Mouse (Mus musculus) adrenal gland, adult 2 months (tissue): ENCODE data around the gene Sept3. TPM values are rescaled to one million over a fixed set of nuclear protein-coding genes. Genes with fewer than 3 reads are reported as not detected.

Source experiments
- DNase-seq: peaks from one replicate; pipeline ENCODE4 v3.0.0; 2021
- polyA plus RNA-seq: library from polyadenylated mRNA; depleted of rRNA; stranded (reverse); fragments of >200 nt; gene quantifications from 2 replicates; pipeline ENCODE4 v1.2.3, GENCODE M21; 2012; rRNA removed
- total RNA-seq, 2 experiments: library from RNA; stranded (reverse); gene quantifications; 2 replicates each; pipeline ENCODE4 v1.2.3; 2021

Sept3 gene
- total and polyA plus RNA-seq, 3 experiments, result 2.9 to 4.7 (median 2.9) TPM

DNA sequence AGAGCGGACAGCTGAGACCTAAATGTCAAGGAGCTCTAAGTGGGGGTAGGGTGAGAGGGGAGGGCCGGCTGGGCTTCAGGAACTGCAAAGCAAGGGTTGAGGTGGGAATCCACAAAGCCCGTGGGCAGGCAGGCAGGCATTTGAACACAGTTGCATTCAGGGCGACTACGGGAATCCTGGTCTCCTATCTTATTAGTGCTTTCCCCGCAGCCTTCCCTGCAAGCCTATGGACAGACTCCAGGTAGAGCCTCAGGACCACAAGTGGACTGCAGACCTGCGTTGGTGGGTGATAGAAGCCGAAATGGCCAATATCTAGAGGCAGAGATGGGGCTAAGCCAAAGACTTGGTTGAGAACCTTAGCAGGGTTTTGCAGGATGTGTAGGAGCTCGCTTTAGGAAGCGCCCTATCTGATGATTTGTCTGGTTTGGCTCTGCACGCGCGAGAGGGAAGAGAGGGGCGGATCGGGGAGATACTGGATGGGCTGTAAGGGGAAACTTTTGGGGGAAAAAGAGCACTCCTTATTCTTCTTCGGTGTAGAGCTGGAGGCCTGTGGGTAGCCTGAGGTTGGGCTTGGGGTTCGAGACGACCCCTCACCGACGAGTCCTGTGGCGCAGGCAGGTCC lies 65.8 kb downstream of the Sept3 start:
- DNase-seq, result no peak

- DNase-seq, result peak; percentile 61
Observed at GRCm38 (mm10) chr15:82341036-82341501, 66.4 kb downstream of the Sept3 start.

DNA sequence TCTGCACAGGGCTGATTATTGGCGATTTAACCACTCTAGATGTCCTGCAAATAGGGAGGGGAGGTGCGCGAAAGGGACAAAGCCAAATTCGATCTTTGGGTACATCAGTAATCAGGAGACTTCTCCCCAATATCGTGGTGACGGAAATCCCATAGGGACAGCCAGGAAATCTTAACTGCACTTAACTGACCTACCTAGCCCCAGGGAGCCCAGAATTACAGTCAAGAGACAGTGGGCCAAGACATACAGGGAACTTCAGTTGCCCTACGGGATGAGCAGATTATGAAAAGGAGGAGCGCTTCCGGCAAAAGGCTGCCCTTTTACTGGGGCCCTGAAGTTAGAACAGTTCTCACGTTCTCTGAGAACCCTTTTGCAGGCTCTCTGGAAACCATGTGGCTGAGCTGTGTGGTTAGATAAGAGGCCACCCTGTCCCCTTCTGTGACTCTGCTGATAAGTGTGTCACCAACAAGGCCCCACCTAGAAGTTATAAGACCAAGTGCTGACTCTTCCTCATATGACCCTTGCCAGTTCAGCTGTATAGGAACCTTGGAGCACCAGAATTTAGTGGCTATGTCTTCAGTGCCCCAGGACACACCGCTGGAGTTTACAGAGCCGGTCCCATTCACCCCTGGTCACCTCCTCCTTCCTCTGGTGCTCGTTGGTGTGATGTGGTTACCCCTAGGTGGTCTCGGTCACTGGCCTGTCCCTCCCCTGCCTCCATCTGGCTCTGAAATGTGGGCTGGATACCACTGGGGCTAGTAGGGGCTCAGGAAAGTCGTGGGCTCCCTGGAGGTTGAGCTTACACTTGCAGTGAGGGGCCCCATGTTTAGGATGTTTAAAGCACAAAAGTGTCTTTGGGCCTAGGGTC lies 67.2 kb downstream of the Sept3 start:
- DNase-seq, result no peak

DNA sequence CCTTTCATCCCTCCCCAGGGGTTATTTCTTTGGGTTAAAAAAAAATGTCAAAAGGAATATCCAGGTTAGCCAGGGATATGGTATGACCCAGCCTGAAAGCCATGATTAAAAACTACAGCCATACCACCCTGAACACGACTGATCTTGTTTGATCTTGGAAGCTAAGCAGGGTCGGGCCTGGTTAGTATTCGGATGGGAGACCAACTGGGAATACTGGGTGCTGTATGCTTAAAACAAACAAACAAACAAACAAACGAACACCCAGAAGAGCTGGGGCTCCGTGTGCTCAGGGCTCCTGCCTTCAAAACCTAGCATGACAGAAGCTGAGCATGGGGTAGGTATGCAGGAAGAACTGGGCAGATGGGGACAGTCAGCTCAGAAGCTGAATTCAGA lies 67.8 kb downstream of the Sept3 start:
- no peak for DNase-seq

DNA sequence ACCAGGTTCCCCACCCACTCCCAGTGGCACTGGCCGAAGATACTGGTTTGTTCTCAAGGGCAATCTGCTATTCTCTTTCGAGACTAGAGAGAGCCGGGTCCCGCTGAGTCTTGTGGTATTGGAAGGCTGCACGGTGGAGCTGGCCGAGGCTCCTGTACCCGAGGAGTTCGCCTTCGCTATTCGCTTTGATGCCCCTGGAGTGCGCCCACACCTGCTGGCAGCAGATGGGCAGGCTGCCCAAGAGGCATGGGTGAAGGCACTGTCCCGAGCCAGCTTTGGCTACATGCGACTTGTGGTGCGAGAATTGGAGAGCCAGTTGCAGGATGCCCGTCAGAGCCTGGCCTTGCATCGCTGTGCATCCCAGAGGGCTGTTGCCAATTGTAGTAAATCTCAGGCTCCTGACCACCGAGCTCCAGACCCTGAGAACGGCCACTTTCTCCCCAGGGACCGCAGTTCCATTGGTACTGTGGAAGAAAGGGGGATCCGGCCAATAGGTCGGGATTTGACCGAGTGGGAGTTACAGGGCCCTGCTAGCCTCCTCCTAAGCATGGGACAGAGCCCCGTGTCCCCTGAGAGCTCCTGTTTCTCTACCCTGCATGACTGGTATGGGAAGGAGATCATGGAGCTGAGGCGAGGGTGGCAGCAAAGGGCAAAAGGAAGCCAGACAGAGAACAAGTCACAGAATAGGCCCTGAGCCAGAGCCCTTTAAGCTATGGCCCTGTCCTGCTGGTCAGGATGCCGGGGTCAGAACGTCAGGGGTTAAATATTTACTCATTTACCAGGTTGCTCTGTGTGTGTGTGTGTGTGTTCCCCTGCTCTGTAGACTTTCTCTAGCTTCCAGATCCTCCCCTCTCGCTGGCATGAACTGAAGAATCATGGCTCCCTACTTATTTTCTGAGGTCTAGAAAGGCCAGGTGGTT lies 68.9 kb downstream of the Sept3 start:
- no peak for DNase-seq

Other genes with a start within 250 kb of the Sept3 start
- gene Desi1, start 241.0 kb upstream of the Sept3 start, total RNA-seq, result 100 to 1,000 TPM in 1 of 2 experiments, 10 to 100 TPM in 1; 56.0 to 149 TPM
- gene Desi1, start 241.0 kb upstream of the Sept3 start, polyA plus RNA-seq, result 100.0 and 101 TPM in 2 replicates
- 10 to 100 TPM; 84.9 to 91.7 TPM for gene Snu13, start 227.3 kb upstream of the Sept3 start, total RNA-seq
- gene Snu13, start 227.3 kb upstream of the Sept3 start, polyA plus RNA-seq, result 61.5 and 68.6 TPM in 2 replicates
- not detected for gene 4930407I10Rik, start 215.7 kb upstream of the Sept3 start, total RNA-seq
- gene 4930407I10Rik, start 215.7 kb upstream of the Sept3 start, polyA plus RNA-seq, result not detected in 2 replicates
- 1 to 10 TPM in 1 of 2 experiments, under 1 TPM in 1; 0.35 to 3.2 TPM for gene Mei1, start 204.9 kb upstream of the Sept3 start, total RNA-seq
- gene Mei1, start 204.9 kb upstream of the Sept3 start, polyA plus RNA-seq, result not detected in 2 replicates
- gene Ccdc134, start 147.0 kb upstream of the Sept3 start, total RNA-seq, result 1 to 10 TPM; 6.2 to 8.5 TPM
- 20.7 and 26.5 TPM in 2 replicates for gene Ccdc134, start 147.0 kb upstream of the Sept3 start, polyA plus RNA-seq
- gene Srebf2, start 127.7 kb upstream of the Sept3 start, total RNA-seq, result 100 to 1,000 TPM in 1 of 2 experiments, 10 to 100 TPM in 1; 93.2 to 101 TPM
- gene Srebf2, start 127.7 kb upstream of the Sept3 start, polyA plus RNA-seq, result 232 and 261 TPM in 2 replicates
- under 1 TPM in 1 of 2 experiments, not detected in 1; 0.69 TPM for gene Shisa8, start 62.1 kb upstream of the Sept3 start, total RNA-seq
- 1.3 and 2.5 TPM in 2 replicates for gene Shisa8, start 62.1 kb upstream of the Sept3 start, polyA plus RNA-seq
- gene Tnfrsf13c, start 50.5 kb upstream of the Sept3 start, total RNA-seq, result not detected
- gene Tnfrsf13c, start 50.5 kb upstream of the Sept3 start, polyA plus RNA-seq, result 0.08 and 0.15 TPM in 2 replicates
- 1 to 10 TPM in 1 of 2 experiments, under 1 TPM in 1; 0.93 to 1.9 TPM for gene Cenpm, start 30.1 kb upstream of the Sept3 start, total RNA-seq
- gene Cenpm, start 30.1 kb upstream of the Sept3 start, polyA plus RNA-seq, result 11.0 and 11.1 TPM in 2 replicates
- gene 1500009C09Rik, start 22.5 kb upstream of the Sept3 start, total RNA-seq, result under 1 TPM; 0.31 to 0.32 TPM
- 0.23 and 0.26 TPM in 2 replicates for gene 1500009C09Rik, start 22.5 kb upstream of the Sept3 start, polyA plus RNA-seq
- gene Wbp2nl, start 24.1 kb downstream of the Sept3 start, total RNA-seq, result not detected
- gene Wbp2nl, start 24.1 kb downstream of the Sept3 start, polyA plus RNA-seq, result not detected in 2 replicates
- 10 to 100 TPM; 62.8 to 64.0 TPM for gene Naga, start 64.0 kb downstream of the Sept3 start, total RNA-seq
- gene Naga, start 64.0 kb downstream of the Sept3 start, polyA plus RNA-seq, result 136 and 165 TPM in 2 replicates
- gene Pheta2, start 64.0 kb downstream of the Sept3 start, total RNA-seq, result 1 to 10 TPM in 1 of 2 experiments, under 1 TPM in 1; 0.40 to 1.1 TPM
- 0.44 and 0.55 TPM in 2 replicates for gene Pheta2, start 64.0 kb downstream of the Sept3 start, polyA plus RNA-seq
- 100 to 1,000 TPM; 187 to 197 TPM for gene Smdt1, start 64.1 kb downstream of the Sept3 start, total RNA-seq
- gene Smdt1, start 64.1 kb downstream of the Sept3 start, polyA plus RNA-seq, result 190 and 213 TPM in 2 replicates
- 100 to 1,000 TPM; 454 to 511 TPM for gene Ndufa6, start 79.4 kb downstream of the Sept3 start, total RNA-seq
- 169 and 274 TPM in 2 replicates for gene Ndufa6, start 79.4 kb downstream of the Sept3 start, polyA plus RNA-seq
- 10 to 100 TPM; 37.9 to 39.6 TPM for gene Cyp2d22, start 105.4 kb downstream of the Sept3 start, total RNA-seq
- 51.0 and 66.2 TPM in 2 replicates for gene Cyp2d22, start 105.4 kb downstream of the Sept3 start, polyA plus RNA-seq
- gene Cyp2d11, start 119.1 kb downstream of the Sept3 start, total RNA-seq, result under 1 TPM in 1 of 2 experiments, not detected in 1; 0.21 TPM
- not detected in 2 replicates for gene Cyp2d11, start 119.1 kb downstream of the Sept3 start, polyA plus RNA-seq
- gene Cyp2d10, start 132.3 kb downstream of the Sept3 start, total RNA-seq, result 1 to 10 TPM in 1 of 2 experiments, not detected in 1; 1.5 TPM
- gene Cyp2d10, start 132.3 kb downstream of the Sept3 start, polyA plus RNA-seq, result 0.73 TPM in 1 of 2 replicates, not detected in the other
- gene Cyp2d9, start 158.5 kb downstream of the Sept3 start, total RNA-seq, result under 1 TPM; 0.69 to 0.78 TPM
- gene Cyp2d9, start 158.5 kb downstream of the Sept3 start, polyA plus RNA-seq, result not detected in 2 replicates